Mouse (Mus musculus) A20 (cell line): ENCODE data around the gene Arl6ip4.
A peak's percentile ranks its signal among the peaks of the same experiment; 100 is the strongest.

Experiments used
- DNase-seq: peaks from one replicate; pipeline ENCODE4 v3.0.0-alpha.2; 2011; ENCODE audit warnings: low read depth, low spot score

Gene Arl6ip4

GRCm38 (mm10) chr5:124115990-124116845, at the start of gene Arl6ip4:
TSS of gene Arl6ip4 (plus strand) at chr5:124116089.
- peak; percentile 89 for DNase-seq

GRCm38 (mm10) chr5:124069657-124070056, 46.2 kb upstream of the Arl6ip4 start:
- no peak for DNase-seq

- no peak for DNase-seq
Observed at GRCm38 (mm10) chr5:124073682-124074081, 42.2 kb upstream of the Arl6ip4 start.

- no peak for DNase-seq
Observed at GRCm38 (mm10) chr5:124074845-124075307, 41.0 kb upstream of the Arl6ip4 start.

- no peak for DNase-seq
Observed at GRCm38 (mm10) chr5:124075716-124076115, 40.2 kb upstream of the Arl6ip4 start.

- no peak for DNase-seq
Observed at GRCm38 (mm10) chr5:124076559-124076958, 39.3 kb upstream of the Arl6ip4 start.

- DNase-seq: no peak
Observed at GRCm38 (mm10) chr5:124077241-124077640, 38.6 kb upstream of the Arl6ip4 start.

- DNase-seq: no peak
Observed at GRCm38 (mm10) chr5:124077856-124078460, 37.9 kb upstream of the Arl6ip4 start.

GRCm38 (mm10) chr5:124078794-124079416, 37.0 kb upstream of the Arl6ip4 start:
- no peak for DNase-seq

GRCm38 (mm10) chr5:124079880-124080279, 36.0 kb upstream of the Arl6ip4 start:
- DNase-seq: no peak

- no peak for DNase-seq
Observed at GRCm38 (mm10) chr5:124082447-124082846, 33.4 kb upstream of the Arl6ip4 start.

GRCm38 (mm10) chr5:124082941-124083688, 32.8 kb upstream of the Arl6ip4 start:
- no peak for DNase-seq

GRCm38 (mm10) chr5:124083850-124084587, 31.9 kb upstream of the Arl6ip4 start:
- no peak for DNase-seq

GRCm38 (mm10) chr5:124084588-124085173, 31.2 kb upstream of the Arl6ip4 start:
- peak; percentile 78 for DNase-seq

- no peak for DNase-seq
Observed at GRCm38 (mm10) chr5:124085513-124085912, 30.4 kb upstream of the Arl6ip4 start.

GRCm38 (mm10) chr5:124086876-124087275, 29.0 kb upstream of the Arl6ip4 start:
- no peak for DNase-seq

- DNase-seq: no peak
Observed at GRCm38 (mm10) chr5:124089868-124090267, 26.0 kb upstream of the Arl6ip4 start.

GRCm38 (mm10) chr5:124091951-124092406, 23.9 kb upstream of the Arl6ip4 start:
- no peak for DNase-seq

GRCm38 (mm10) chr5:124093120-124093794, 22.6 kb upstream of the Arl6ip4 start:
- no peak for DNase-seq
